Mouse (Mus musculus): ENCODE measurements around the gene Hivep3.

DNA sequence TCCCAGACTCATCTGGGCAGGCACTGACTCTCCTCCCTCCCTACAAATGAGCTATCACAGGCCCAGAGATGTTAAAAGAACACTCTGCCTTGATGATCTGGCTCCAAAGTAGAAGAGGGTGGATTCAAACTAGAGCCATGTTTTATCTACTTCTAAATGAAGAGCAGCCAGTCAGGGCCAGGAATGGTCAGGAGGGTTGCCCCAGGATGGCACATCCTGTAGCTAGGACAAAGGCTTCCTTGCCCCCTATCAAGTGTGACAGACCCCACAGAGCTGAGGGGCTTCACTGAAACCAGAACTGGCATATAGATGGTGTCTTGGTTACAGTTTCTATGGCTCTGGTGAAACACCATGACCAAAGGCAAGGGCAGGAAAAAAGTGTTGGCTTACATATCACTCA lies 318.9 kb downstream of the Hivep3 start:
- no peak for TF ChIP-seq CTCF (conservative IDR thresholded peaks at IDR 0.05; ENCODE audit: insufficient read depth, insufficient read length, low read depth, low read length)
- TF ChIP-seq POLR2A (IDR thresholded peaks at IDR 0.05; ENCODE audit: low read depth, low read length): no peak
